Mouse (Mus musculus) layer of hippocampus, adult 2 months (tissue): ENCODE measurements around the gene Fndc8. TPM values are rescaled to one million over a fixed set of nuclear protein-coding genes. Genes with fewer than 3 reads are reported as not detected.

Experiments
- DNase-seq, 2 experiments: peaks; one replicate each; pipeline ENCODE4 v3.0.0; 2022; ENCODE audit warnings: low spot score in 2 of 2
- H3K27ac ChIP-seq: fragments of 200-600 bp; 2 replicates; pipeline ENCODE4 v1.8.1; 2022
- H3K4me3 ChIP-seq: fragments of 200-600 bp; 2 replicates; pipeline ENCODE4 v1.8.1; 2022; ENCODE audit warnings: mild to moderate bottlenecking
- CTCF ChIP-seq: fragments of 200-600 bp; conservative IDR thresholded peaks from 2 replicates; pipeline ENCODE4 v1.8.1; 2022; ENCODE audit warnings: antibody characterized with exemption, mild to moderate bottlenecking, moderate library complexity
- total RNA-seq, 2 experiments: library from RNA; stranded (reverse); gene quantifications; 2 replicates each; pipeline ENCODE4 v1.2.3; 2021

Fndc8 gene
- total RNA-seq, 2 experiments from 2014 or later = not detected

DNA sequence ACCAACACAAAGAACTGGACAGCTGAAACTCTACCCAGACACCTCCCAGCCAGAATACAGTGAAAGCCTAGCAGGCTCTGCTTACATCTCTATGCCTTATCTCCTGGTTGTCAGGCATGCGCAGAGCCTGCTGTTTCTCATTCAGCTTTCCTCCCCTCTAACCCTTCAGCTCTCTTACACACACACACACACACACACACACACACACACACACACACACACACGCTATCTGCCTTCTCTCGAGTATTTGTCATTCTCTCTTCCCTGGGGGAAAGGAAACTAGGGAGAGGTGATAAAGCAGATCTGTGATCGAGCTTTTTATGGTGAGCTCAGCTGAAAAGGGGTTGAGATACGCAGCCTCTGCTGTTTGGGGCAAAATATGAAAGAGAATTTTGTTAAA is 17.0 kb upstream of the Fndc8 start:
- no peak overlapping the region for H3K27ac ChIP-seq
- no peak for TF ChIP-seq CTCF
- no peak overlapping the region for H3K4me3 ChIP-seq
- no peak for DNase-seq

DNA sequence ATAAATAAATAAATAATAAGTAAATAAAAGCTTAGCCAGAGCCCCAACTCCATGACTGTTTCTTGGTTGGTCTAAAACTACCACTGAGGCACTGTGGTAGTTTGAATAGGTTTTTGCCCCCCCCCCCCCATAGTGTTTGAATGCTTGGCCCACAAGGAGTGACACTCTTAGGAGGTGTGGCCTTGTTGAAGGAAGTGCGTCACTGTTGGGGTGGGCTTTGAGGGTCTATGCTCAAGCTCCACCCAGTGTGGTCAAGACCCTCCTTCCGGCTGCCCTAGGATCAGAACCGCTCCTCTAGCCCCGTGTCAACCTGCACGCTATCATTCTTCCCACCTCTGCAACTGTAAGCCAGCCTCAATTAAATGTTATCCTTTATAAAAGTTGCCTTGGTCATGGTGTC is 16.3 kb upstream of the Fndc8 start:
- no peak overlapping the region for H3K4me3 ChIP-seq
- H3K27ac ChIP-seq = no peak overlapping the region
- TF ChIP-seq CTCF = no peak
- no peak for DNase-seq

DNA sequence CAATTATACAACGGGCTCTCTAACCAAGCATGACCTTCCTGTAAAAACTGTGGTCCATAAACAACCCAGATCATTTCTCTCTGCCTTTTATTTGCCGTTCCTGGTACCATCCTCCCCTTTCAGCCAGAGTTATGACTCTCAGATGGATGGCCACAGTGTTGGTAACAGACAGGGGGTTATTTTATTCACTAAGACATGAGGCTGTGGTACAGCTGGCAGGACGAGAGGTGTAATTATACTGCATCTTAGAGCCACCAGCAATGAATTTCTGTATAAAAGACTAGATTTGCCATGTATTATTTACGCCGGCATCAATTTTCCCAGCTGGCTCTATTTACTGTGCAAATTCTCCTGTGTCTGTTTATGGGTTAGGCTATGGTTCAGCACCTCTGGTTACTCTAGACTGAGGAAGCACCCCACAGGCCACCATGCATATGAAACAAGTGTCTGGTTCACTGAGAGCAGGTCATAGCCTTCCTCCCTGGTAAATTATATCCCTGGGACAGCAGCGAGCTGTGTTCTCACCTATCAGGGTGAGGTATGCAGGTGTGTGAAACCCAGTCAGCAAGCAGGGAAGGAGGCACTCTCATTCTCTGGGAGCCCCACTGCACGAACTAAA is 14.1 kb upstream of the Fndc8 start:
- no peak for TF ChIP-seq CTCF
- Histone ChIP-seq H3K27ac (no peak overlapping the region), H3K4me3 (no peak overlapping the region)
- DNase-seq = no peak

DNA sequence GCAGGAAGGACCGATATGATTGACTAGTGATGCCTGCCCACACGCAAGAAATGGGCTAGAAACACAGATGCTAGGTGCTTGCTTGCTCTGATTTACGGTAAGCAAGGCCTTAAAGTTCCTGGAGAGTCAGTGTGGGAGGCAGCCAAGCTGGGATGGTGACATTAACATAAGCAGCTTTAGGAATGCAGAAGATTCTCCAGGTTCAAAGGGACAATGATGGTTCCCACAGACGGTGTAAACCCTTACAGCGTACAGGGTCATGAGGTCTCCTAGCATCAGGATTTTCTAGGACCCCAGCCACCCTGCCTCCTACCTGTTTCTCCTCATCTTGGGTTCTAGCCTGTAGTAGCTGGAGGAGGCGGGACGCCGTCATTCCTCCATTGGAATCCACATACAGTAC is 8.7 kb upstream of the Fndc8 start:
- no peak for TF ChIP-seq CTCF
- Histone ChIP-seq H3K4me3 (no peak overlapping the region), H3K27ac (no peak overlapping the region)
- no peak for DNase-seq

DNA sequence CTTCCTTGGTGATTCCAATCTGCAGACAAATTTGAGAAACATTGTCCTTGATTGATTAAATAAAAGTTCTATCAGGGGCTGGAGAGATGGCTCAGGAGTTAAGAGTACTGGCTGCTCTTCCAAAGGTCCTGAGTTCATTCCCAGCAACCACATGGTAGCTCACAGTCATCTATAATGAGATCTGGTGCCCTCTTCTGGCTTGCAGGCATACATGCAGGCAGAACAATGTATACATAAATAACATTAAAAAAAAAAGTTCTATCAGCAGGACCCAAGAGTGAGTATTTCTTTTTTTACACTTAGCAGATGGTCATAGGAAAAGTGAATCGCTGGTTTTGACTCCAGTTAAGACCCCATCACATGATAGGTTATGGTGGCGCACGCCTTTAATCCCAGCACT is 5.4 kb upstream of the Fndc8 start:
- peak; percentile 69 for TF ChIP-seq CTCF
- Histone ChIP-seq H3K27ac (no peak overlapping the region), H3K4me3 (no peak overlapping the region)
- no peak for DNase-seq

DNA sequence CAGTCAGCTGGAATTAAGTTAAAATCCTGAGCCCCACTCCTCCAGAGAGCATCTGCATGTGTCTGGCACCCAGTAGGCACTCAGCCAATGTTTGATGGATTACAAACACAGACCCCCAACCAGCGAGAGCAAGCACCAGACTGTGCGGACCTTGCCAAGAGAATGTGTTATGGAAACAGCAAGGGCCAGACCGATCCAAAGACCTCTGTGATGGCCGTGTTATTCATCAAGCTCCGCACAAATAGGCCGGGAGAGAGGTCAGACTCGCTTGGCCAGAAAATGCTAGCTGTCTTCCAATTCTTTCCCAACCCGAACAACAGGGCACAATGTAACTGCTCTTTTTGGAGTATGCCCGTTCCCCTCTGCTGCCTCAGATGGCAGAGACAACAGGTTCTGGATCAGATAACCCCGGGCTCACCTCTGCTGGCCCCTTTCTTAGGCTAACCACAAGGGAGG is 3.4 kb upstream of the Fndc8 start:
- Histone ChIP-seq H3K4me3 (no peak overlapping the region; the same call in 1 of the 2 replicates), H3K27ac (no peak overlapping the region)
- no peak for TF ChIP-seq CTCF
- DNase-seq = no peak

DNA sequence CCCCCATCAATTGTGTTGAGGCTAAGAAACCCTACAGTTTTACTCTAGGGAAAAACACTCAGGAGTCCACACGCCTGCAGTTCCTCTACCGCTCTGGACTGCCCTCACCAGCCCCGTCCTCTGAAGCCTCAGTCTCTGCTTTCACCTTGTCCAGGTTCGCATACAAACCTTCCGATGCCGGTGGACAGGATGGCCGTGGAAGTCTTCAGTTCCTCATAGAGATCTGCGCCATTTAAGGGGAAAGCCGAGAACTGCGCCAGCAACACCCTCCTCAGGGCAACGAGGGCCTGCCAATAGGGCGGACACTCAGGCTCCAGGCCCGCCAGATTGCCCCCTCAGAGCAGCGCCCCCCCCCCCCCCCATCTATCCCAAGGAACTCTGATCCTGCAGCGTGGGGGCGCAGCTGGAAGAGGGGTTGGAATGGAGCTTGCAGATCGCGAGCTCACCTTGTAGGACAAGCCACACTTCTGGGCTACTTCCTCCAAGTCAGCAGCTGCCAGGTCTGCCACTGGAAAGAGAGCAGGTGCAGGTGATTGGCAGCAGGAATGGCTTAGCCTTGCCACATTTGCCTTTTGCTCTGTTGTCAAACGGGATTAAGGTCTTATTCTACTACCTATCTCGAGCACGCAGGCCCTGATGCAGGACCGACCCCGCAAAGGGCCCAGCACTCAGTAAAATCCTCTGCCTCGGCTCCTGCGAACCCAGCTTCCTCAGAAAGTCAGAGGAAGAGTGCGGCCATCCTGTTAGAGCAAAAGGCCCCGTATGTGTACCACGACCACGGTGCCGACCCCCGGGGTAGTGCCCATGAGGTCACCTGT is 2.2 kb upstream of the Fndc8 start:
- H3K4me3 ChIP-seq = peak overlapping the region; percentile 94
- H3K27ac ChIP-seq = peak overlapping the region; percentile 90
- no peak for TF ChIP-seq CTCF
- DNase-seq = no peak

DNA sequence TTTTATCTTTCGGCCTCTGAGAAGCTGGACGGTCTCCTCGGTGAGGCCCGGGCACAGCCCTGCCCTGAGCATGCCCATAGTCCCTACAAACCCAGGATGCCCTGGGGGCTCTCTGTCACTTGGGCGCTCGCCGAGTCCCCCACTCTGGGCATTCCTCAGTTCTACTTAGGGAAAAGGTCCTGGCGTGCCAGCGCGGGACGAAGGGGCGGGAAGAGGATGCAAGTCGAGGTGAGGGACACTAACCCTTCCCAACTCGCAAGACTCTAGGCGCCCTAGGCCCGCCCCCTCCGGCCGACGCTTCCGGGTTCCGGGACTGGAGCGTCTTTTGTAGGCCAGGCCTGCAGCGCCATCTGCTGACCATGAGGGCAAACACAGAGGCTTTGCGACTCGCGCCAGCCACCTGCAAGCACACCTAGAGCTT is 1.6 kb upstream of the Fndc8 start, which contains the start of gene Rad51d:
Rad51d (minus strand) TSS at position 273 of the 421 bp plus-strand sequence.
- Histone ChIP-seq H3K4me3 (peak within 1 kb of the TSS; percentile 94), H3K27ac (peak within 1 kb of the TSS; percentile 90)
- TF ChIP-seq CTCF = peak; percentile 82
- peak; percentile 88 to 96 for DNase-seq

DNA sequence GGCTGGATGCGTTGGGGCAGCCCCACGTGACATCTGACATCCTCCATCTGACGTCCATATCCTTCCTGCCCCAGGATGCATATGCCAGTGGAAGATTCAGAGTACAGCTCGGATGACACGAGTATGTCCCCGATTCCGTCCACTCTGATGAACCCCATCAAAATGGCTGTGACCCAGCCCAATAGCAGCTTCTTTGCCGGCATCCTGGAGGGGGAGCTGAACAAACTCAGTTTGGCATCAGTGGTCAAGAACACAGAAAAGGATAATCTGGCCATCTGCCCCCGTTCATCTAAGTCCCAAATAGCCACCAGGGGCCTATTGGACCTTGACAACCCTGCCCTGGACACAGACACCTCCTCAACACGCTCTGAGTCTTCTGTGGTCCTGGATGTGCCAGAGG is 5.6 kb downstream of the Fndc8 start:
- H3K4me3 ChIP-seq = no peak overlapping the region
- DNase-seq = no peak
- no peak overlapping the region for H3K27ac ChIP-seq
- no peak for TF ChIP-seq CTCF

DNA sequence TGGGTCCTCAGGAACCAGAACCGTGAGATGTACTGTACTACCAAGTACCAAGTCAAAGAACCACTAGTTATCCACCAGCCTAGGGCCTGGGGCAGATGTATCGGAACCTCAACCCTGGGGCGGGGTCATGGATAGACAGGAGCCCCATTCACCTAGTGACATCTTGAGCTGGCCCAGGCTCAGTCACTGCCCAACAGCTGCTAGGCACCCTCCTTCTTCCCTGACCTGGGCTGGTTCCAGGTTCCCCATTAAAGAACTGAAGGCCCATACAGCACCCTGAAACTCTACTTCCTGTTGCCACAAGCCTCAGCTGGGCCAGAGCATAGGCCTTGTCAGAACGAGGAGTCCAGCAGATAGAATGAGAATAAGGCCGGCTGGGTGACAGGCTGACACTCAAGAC is 7.8 kb downstream of the Fndc8 start:
- H3K4me3 ChIP-seq = no peak overlapping the region
- H3K27ac ChIP-seq = no peak overlapping the region
- no peak for DNase-seq
- TF ChIP-seq CTCF = no peak

DNA sequence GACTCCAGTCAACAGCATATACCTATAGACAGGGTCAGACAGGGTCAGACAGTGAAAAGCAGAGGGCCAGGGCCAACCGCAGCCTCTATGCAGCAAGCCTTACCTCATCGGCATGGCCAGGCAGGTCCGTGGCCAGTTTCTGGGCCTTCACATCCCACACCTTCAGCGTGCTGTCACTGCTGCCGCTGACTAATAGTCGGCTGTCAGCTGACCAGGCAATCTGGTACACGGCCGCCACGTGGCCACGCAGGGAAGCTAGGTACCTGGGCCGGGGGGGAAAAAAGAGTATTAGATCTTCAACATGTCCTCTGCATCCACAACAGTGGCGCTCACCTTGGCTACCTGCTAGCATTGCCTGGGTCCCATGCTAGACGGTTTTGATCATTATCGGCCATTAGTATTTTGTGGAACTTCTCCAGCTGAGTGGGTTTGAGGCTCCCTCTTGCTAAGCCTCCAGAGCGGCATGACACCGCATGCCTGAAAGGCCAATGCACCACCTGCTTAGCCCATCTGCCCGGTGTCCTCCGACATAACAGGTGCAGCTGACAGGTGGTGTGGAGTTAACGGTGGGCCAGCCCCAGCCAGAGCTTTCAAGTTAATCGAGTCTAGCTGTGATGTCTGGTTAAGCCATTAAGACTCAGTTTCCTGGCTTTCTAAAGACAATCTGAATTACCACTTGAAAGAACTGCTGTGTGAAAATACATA is 9.8 kb downstream of the Fndc8 start:
- no peak for TF ChIP-seq CTCF
- no peak overlapping the region for H3K27ac ChIP-seq
- no peak overlapping the region for H3K4me3 ChIP-seq
- no peak for DNase-seq

DNA sequence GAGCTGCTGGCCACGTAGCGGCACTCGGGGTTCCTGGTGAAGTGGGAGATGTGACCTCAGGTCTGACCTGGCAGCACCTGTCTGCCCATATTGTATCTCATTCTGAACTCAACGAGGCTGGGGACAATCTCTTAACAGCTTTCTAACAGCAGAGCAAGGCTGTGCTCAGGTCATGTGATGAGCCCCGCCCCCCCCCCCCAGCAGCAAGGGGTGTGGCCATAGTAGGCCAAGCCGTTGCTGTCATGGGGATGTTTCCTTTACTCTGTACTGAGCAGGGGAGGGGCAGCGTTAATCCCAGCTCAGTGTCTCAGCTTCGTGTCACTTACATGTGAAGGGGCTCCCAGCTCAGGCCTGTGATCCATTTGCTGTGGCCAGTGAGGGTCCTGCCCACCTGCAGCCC is 13.0 kb downstream of the Fndc8 start:
- TF ChIP-seq CTCF = no peak
- DNase-seq = no peak
- Histone ChIP-seq H3K4me3 (no peak overlapping the region), H3K27ac (no peak overlapping the region)

DNA sequence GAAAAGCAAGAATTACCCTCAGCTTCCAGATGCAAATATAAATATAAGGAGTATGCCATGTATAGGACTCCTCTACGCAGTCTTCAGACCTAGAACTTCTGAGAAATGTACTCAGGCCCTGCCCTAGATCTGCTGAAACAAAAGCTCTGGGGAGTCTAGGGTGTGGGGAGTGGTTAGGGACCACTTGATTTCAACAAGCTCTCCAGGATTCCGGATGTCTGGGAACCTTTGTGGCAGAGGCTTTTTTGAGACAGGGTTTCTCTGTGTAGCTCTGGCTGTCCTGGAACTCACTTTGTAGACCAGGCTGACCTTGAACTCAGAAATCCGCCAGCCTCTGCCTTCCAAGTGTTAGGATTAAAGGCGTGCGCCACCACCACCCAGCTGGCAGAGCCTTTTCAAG is 13.9 kb downstream of the Fndc8 start:
- no peak overlapping the region for H3K4me3 ChIP-seq
- no peak for TF ChIP-seq CTCF
- no peak for DNase-seq
- H3K27ac ChIP-seq = no peak overlapping the region
